Mouse (Mus musculus): ENCODE data around the gene Sorl1.

Gene Sorl1

GRCm38 (mm10) chr9:42052713-42053356 is 71.3 kb downstream of the Sorl1 start:
- DNase-seq (ENCODE audit: low read depth), result peak; percentile 81

GRCm38 (mm10) chr9:42048542-42048941 is 75.6 kb downstream of the Sorl1 start:
- no peak for DNase-seq (ENCODE audit: low read depth)

- no peak for DNase-seq (ENCODE audit: low read depth)
These were observed 76.3 kb downstream of the Sorl1 start for GRCm38 (mm10) chr9:42047786-42048185.

GRCm38 (mm10) chr9:42046248-42046647 is 77.8 kb downstream of the Sorl1 start:
- DNase-seq (ENCODE audit: low read depth), result no peak

GRCm38 (mm10) chr9:42044651-42045050 is 79.4 kb downstream of the Sorl1 start:
- DNase-seq (ENCODE audit: low read depth), result no peak

GRCm38 (mm10) chr9:42043934-42044333 is 80.2 kb downstream of the Sorl1 start:
- no peak for DNase-seq (ENCODE audit: low read depth)

GRCm38 (mm10) chr9:42039000-42039992 is 84.8 kb downstream of the Sorl1 start:
- no peak for DNase-seq (ENCODE audit: low read depth)

- DNase-seq (ENCODE audit: low read depth), result no peak
These were observed 87.2 kb downstream of the Sorl1 start for GRCm38 (mm10) chr9:42036885-42037284.

- no peak for DNase-seq (ENCODE audit: low read depth)
These were observed 88.1 kb downstream of the Sorl1 start for GRCm38 (mm10) chr9:42035995-42036394.

GRCm38 (mm10) chr9:42035213-42035765 is 88.8 kb downstream of the Sorl1 start:
- no peak for DNase-seq (ENCODE audit: low read depth)

GRCm38 (mm10) chr9:42034116-42034520 is 90.0 kb downstream of the Sorl1 start:
- DNase-seq (ENCODE audit: low read depth), result no peak

- no peak for DNase-seq (ENCODE audit: low read depth)
These were observed 90.6 kb downstream of the Sorl1 start for GRCm38 (mm10) chr9:42033291-42034115.

- no peak for DNase-seq (ENCODE audit: low read depth)
These were observed 91.7 kb downstream of the Sorl1 start for GRCm38 (mm10) chr9:42032419-42032818.

- no peak for DNase-seq (ENCODE audit: low read depth)
These were observed 95.3 kb downstream of the Sorl1 start for GRCm38 (mm10) chr9:42028807-42029206.

GRCm38 (mm10) chr9:42024257-42024656 is 99.8 kb downstream of the Sorl1 start:
- no peak for DNase-seq (ENCODE audit: low read depth)

- no peak for DNase-seq (ENCODE audit: low read depth)
These were observed 100.7 kb downstream of the Sorl1 start for GRCm38 (mm10) chr9:42023383-42023782.

GRCm38 (mm10) chr9:42022318-42022717 is 101.8 kb downstream of the Sorl1 start:
- DNase-seq (ENCODE audit: low read depth), result no peak

GRCm38 (mm10) chr9:42019308-42020031 is 104.6 kb downstream of the Sorl1 start:
- no peak for DNase-seq (ENCODE audit: low read depth)

- DNase-seq (ENCODE audit: low read depth), result no peak
These were observed 115.6 kb downstream of the Sorl1 start for GRCm38 (mm10) chr9:42008501-42008900.

- peak; percentile 9 for DNase-seq (ENCODE audit: low read depth)
These were observed 119.0 kb downstream of the Sorl1 start for GRCm38 (mm10) chr9:42005101-42005500.

- no peak for DNase-seq (ENCODE audit: low read depth)
These were observed 120.0 kb downstream of the Sorl1 start for GRCm38 (mm10) chr9:42004140-42004539.

Data from NIH3T3 (cell line).